Mouse (Mus musculus) hindbrain, embryonic 14.5 days (tissue): ENCODE results near the gene Elmsan1. TPM values are rescaled to one million over a fixed set of nuclear protein-coding genes. Genes with fewer than 3 reads are reported as not detected.

Experiments used
- ATAC-seq: fragments of 200-750 bp; cut with Nextera tagmentation; 2 replicates; pipeline ENCODE4 v1.8.0; 2017; ENCODE audit warnings: moderate number of reproducible peaks, mild to moderate bottlenecking, moderate TSS enrichment, moderate library complexity; ENCODE audit not compliant: low FRiP score
- DNase-seq: peaks from one replicate; pipeline ENCODE4 v3.0.0-alpha.2; 2015; ENCODE audit warnings: low spot score
- H3K27ac ChIP-seq: fragments of 300-500 bp; sonication (generic); 2 replicates; pipeline ENCODE4 v1.5.1; 2014; ENCODE audit warnings: mild to moderate bottlenecking, moderate library complexity
- H3K27me3 ChIP-seq: fragments of 300-500 bp; sonication (generic); 2 replicates; pipeline ENCODE4 v1.6.1; 2014; ENCODE audit warnings: mild to moderate bottlenecking, low read length, mixed read lengths; ENCODE audit not compliant: control insufficient read depth, insufficient read depth
- H3K36me3 ChIP-seq: fragments of 300-500 bp; sonication (generic); replicated peaks from 2 replicates; pipeline ENCODE4 v1.6.1; 2014; ENCODE audit not compliant: control insufficient read depth, insufficient read depth
- H3K4me1 ChIP-seq: fragments of 300-500 bp; sonication (generic); replicated peaks from 2 replicates; pipeline ENCODE4 v1.6.1; 2014; ENCODE audit warnings: antibody characterized with exemption, low read length, mixed read lengths; ENCODE audit not compliant: control insufficient read depth, insufficient read depth
- H3K4me2 ChIP-seq: fragments of 300-500 bp; sonication (generic); replicated peaks from 2 replicates; pipeline ENCODE4 v1.6.1; 2014; ENCODE audit warnings: mild to moderate bottlenecking, moderate library complexity
- H3K4me3 ChIP-seq: fragments of 300-500 bp; sonication (generic); replicated peaks from 2 replicates; pipeline ENCODE4 v1.5.1; 2014; ENCODE audit warnings: mild to moderate bottlenecking, low read length
- H3K9ac ChIP-seq: fragments of 300-500 bp; sonication (generic); 2 replicates; pipeline ENCODE4 v1.6.1; 2014
- H3K9me3 ChIP-seq: fragments of 300-500 bp; sonication (generic); 2 replicates; pipeline ENCODE4 v1.6.1; 2016; ENCODE audit warnings: low read length; ENCODE audit not compliant: control insufficient read depth
- WGBS: fragments of 180-500 bp; shearing (Covaris S2); extraction: QIAGEN DNeasy Blood & Tissue Kit; methylation state at CpG from one replicate; pipeline ENCODE4 v1.1.7; 2014; 5-methylcytosine and 5-hydroxymethylcytosine counted together
- polyA plus RNA-seq: library from polyadenylated mRNA; unstranded; fragments of >200 nt; fragmentation: Nextera tagmentation; extraction: Ambion mirVana; gene quantifications from 2 replicates; pipeline ENCODE4 v1.2.1, GENCODE M21; 2014

Elmsan1 gene
- polyA plus RNA-seq, 1 experiment from 2014 or later, result 4.4 TPM

DNA sequence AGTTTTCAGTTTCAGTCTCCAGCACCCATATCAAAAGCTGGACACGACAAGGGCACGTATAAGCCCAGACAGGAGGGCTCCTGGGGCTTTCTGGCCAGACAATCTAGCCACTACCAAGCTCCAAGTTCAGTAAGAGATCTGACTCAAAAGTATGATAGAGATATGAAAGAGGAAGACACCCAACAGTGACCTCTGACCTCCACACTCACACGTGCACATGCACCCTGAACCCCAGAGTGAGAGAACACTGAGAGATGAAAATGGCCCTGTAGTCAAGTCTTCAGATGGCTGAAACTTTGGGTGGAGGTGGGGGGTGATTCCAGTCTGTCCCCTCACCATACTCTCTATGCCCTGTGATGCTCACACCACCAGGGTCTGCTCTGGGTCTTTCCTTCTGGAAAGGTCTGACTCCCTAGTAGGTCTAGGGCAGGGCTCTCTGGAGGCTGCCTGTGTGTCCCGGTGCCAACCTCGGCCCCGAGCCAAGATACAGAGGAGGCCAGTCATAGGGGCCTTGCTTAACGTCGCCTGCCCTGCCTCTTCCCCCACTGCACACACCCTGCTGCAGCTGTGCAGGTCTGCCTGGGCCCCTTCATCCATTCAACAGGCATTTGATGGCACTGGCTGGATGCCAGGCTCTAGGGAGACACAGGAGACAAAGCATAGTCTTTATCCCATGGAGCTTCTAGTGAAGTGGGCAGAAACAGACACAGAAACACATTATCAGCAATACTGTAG lies 37.8 kb downstream of the Elmsan1 start:
- 51% methylated on average over 8 of the region's 8 CpGs for WGBS
- Histone ChIP-seq H3K36me3 (no peaks in the 10 kb centered on the region), H3K4me2 (peak overlapping the region; percentile 2; the same call in 1 of the 2 replicates), H3K9me3 (no peaks in the 10 kb centered on the region), H3K4me3 (no peak overlapping the region), H3K4me1 (peaks cover 44% of the 10 kb centered on the region), H3K9ac (no peak overlapping the region), H3K27ac (peak overlapping the region; percentile 68), H3K27me3 (no peaks in the 10 kb centered on the region)
- DNase-seq, result peak; percentile 56
- peak; percentile 78 for ATAC-seq

DNA sequence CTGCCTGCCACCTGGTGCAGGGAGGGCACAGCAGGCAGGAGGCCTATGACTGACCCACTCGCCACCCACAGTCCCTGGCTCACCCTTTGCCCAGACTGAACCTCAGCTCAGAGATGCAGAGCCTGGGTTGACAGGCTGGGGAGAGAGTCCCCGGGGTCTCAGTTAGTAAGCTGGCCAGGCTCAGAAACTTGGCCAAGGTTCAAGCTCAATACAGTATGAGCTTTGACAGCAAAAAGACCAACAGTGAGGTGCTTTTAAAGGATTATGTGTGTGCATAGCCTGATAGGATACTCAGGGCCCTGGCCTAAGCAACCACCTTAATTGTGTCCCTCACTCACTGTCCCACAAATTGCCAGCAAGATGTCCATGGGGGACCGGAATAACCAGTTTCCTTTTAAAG lies 38.6 kb downstream of the Elmsan1 start:
- no peaks in the 10 kb centered on the region for H3K9me3 ChIP-seq
- WGBS, result 60% methylated on average over 3 of the region's 3 CpGs
- no peak overlapping the region for H3K4me3 ChIP-seq
- peak overlapping the region; percentile 68; the same call in 1 of the 2 replicates for H3K27ac ChIP-seq
- H3K4me2 ChIP-seq, result no peak overlapping the region
- H3K36me3 ChIP-seq, result no peaks in the 10 kb centered on the region
- ATAC-seq, result no peak
- H3K9ac ChIP-seq, result no peak overlapping the region
- peaks cover 52% of the 10 kb centered on the region for H3K4me1 ChIP-seq
- DNase-seq, result no peak
- no peaks in the 10 kb centered on the region for H3K27me3 ChIP-seq

DNA sequence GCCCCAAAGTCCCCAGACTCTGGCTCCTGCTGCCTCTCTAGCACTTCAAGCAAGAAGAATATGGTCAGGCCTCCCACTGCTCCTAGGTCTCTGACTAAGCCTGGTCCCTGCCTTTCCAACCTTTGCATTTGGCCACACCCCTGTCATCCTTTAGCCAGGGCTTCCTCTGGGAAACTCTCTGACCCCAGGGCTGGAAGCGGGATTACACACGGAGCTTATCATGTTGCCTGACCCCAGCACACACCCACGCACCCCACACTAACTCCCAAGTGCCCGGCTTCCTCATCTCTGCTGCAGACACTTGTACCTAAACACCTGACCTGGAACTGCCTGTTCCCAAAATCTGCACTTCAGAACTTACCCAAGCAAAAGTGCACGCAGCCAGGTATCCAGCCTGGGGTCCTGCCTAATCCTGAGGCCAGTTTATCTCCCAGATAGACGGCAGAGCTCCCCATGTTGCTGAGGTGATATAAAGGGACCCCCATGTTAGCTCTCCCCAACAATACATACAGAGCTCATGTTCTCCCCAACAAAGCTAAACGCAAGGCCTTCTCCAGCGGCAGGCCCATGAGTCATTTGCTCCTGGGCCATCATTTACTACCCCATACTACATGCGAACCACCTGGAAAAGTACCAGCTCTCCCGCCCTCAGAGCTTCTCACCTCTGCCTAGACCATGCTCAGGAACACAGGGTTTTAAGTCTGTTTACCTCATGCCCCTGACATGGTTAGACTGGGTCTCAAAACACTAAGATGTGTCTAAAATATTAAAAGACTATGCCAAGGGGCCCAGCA lies 39.8 kb downstream of the Elmsan1 start:
- no peak overlapping the region for H3K9ac ChIP-seq
- no peaks in the 10 kb centered on the region for H3K27me3 ChIP-seq
- no peaks in the 10 kb centered on the region for H3K9me3 ChIP-seq
- no peak overlapping the region for H3K4me3 ChIP-seq
- DNase-seq, result no peak
- no peak overlapping the region for H3K4me2 ChIP-seq
- H3K27ac ChIP-seq, result no peak overlapping the region
- 73% methylated on average over 10 of the region's 10 CpGs for whole genome bisulfite sequencing
- peaks cover under 1% of the 10 kb centered on the region; the same call in 1 of the 2 replicates for H3K36me3 ChIP-seq
- peaks cover 56% of the 10 kb centered on the region for H3K4me1 ChIP-seq
- ATAC-seq, result no peak

DNA sequence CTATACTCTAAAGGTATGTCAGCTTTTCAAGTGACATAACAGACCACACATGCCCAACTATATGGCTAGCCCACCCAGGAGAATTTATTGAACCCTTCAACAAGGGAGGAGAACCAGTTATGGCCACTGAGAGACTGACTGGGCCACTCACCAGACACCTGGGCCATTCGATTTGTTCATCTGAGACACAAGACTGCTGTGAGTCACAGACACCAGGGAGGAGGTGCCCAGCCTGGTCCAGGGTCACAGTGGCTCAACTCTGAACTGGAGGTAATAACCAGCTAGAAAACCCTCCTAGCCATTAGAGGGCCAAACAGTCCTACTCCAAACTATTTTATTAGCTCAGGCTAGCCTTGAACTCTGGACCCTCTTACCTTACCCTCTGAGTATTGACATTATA lies 40.6 kb downstream of the Elmsan1 start:
- 54% methylated on average over 1 of the region's 1 CpGs for WGBS
- Histone ChIP-seq H3K9me3 (no peaks in the 10 kb centered on the region), H3K36me3 (peaks cover 9% of the 10 kb centered on the region), H3K4me3 (no peak overlapping the region), H3K4me2 (no peak overlapping the region), H3K27me3 (no peaks in the 10 kb centered on the region), H3K9ac (no peak overlapping the region), H3K4me1 (peaks cover 56% of the 10 kb centered on the region), H3K27ac (no peak overlapping the region)
- no peak for ATAC-seq
- DNase-seq, result no peak

DNA sequence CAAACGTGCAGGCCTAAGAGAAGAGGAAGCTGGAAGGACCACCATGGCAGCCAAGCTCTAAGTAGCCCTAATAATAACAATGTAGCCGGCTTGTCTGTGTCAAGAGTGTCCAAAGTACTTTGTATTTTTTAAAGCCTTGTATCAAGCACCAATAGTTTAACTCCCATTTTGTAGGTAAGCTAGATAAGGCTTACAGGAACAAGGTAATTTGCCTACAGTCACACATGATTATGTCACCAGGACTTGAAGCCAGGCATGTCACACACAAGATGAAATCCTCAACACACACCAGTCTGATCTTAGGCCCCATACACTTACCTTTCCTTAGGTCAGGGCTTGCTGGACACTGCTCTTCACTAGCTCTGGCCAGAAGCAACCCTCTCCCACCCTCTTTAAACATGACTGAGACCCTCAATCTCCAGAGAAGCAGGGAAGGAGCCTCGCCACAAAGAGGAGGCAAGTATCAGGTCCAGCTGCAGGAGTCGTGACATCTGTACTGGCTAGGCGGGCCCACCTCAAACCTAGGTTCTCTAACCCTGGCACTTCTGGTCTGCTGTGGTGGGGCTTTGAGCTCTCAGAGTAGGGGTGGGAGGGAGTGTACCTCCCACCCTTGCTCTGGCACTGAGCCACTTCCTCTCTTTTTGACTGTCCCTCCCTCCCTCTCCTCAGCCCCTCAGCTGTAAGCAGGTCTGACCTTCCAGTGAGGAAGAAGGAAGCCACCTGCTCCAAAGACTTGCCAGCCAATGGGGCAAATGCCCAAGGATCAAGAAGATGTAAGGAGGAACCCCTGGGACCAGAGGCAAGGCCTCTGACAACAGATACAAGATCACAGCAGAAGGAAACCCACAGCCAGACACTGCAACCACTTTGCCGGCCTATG lies 41.6 kb downstream of the Elmsan1 start:
- H3K4me2 ChIP-seq, result peak overlapping the region; percentile 71; the same call in 1 of the 2 replicates
- H3K9ac ChIP-seq, result peak overlapping the region; percentile 65; the same call in 1 of the 2 replicates
- ATAC-seq (no peak), DNase-seq (no peak)
- H3K27ac ChIP-seq, result peak overlapping the region; percentile 96
- WGBS, result 36% methylated on average over 6 of the region's 6 CpGs
- no peaks in the 10 kb centered on the region for H3K27me3 ChIP-seq
- H3K4me3 ChIP-seq, result no peak overlapping the region
- peaks cover 56% of the 10 kb centered on the region for H3K4me1 ChIP-seq
- H3K36me3 ChIP-seq, result peaks cover 14% of the 10 kb centered on the region
- no peaks in the 10 kb centered on the region for H3K9me3 ChIP-seq

DNA sequence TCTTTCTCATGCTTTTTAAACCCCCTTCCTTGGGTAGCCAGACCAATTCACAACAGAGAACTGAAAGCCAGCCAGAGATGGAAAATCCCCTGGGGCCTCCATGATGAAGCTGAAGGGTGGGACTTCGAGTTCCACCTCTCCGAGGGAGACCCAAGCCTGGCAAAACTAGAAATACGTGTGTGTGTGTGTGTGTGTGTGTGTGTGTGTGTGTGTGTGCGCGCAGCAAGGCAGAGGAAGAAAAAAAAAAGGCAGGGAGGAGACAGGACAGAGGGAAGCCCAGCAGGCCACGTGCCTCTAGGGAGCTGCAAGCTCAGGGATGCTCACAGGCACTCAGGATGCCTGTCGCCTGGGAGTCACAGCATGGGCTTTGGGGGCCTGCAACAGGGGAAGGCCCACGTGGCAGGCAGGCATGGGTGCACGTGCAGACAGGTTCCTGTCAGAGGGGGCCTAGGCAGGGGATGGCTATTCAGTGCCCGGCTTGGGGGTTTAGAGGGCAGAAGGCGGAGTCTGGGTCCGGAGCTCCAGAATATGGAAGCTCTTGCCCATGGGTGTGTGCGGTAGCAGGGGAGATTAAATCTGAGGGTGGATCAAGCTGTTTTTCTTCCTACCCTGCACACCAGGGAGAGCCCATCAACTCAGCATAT lies 42.4 kb downstream of the Elmsan1 start:
- DNase-seq, result peak; percentile 55
- WGBS, result 5% methylated on average over 13 of the region's 13 CpGs
- H3K27me3 ChIP-seq, result no peaks in the 10 kb centered on the region
- peak overlapping the region; percentile 38 for H3K4me3 ChIP-seq
- ATAC-seq, result no peak; the same call in 1 of the 2 replicates
- H3K9me3 ChIP-seq, result no peaks in the 10 kb centered on the region
- H3K36me3 ChIP-seq, result peaks cover 21% of the 10 kb centered on the region
- peaks cover 47% of the 10 kb centered on the region for H3K4me1 ChIP-seq
- H3K4me2 ChIP-seq, result peak overlapping the region; percentile 71
- peak overlapping the region; percentile 96 for H3K27ac ChIP-seq
- H3K9ac ChIP-seq, result peak overlapping the region; percentile 65

DNA sequence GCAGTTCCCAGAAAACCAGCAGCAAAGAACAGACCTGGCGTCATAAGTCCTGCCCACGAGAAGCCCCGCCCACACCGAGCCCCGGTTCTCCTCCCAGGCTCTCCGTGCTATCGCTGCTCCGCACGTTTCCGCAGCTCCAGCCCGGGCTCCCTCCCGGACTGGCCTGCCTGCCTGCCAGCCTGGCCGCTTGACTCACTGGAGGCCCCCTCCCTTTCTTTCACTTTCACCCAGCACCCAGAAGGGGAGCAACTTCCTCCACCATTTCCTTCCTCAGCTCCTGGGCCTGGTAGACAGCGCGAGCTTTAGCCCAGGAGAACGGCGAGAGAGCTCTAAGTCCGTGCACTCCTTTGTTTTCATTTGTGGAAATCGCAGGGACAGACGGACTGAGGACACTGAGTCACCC lies 43.0 kb downstream of the Elmsan1 start:
- H3K27ac ChIP-seq, result peak overlapping the region; percentile 96
- peak overlapping the region; percentile 71 for H3K4me2 ChIP-seq
- WGBS, result under 1% methylated on average over 20 of the region's 20 CpGs

DNA sequence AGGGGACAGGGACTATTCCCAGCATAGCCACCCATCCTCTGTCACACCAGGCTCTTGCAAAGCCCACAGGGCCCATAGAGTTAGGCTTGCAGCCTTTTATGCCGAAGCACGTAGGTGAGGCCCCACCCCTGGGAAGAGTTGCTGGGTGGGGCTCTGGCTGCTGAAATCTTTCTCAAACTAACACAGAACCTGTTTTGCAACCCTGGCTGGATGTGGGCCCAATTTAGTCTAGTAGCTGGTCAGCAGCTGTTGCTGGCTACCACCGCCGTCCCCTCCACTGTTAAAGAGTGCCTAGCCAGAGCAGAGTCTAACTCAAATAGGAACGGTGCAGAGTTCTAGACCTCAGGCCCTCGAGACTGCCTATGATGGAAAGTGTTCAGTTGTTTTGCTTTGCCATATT lies 43.8 kb downstream of the Elmsan1 start:
- Histone ChIP-seq H3K4me1 (peaks cover 33% of the 10 kb centered on the region), H3K9ac (no peak overlapping the region), H3K9me3 (no peaks in the 10 kb centered on the region), H3K4me2 (0 out of 2 replicates have a peak overlapping the region, but pooled peaks have one; percentile 71), H3K27me3 (no peaks in the 10 kb centered on the region), H3K36me3 (peaks cover 27% of the 10 kb centered on the region), H3K27ac (no peak overlapping the region), H3K4me3 (no peak overlapping the region)
- ATAC-seq (no peak), DNase-seq (no peak)
- WGBS, result 83% methylated on average over 6 of the region's 6 CpGs

More for the DNA sequence above, 43.0 kb downstream of the Elmsan1 start:
- Histone ChIP-seq H3K36me3 (peaks cover 27% of the 10 kb centered on the region), H3K4me3 (peak overlapping the region; percentile 38), H3K9me3 (no peaks in the 10 kb centered on the region), H3K4me1 (peaks cover 41% of the 10 kb centered on the region), H3K9ac (peak overlapping the region; percentile 65), H3K27me3 (no peaks in the 10 kb centered on the region)
- peak; percentile 79 for DNase-seq
- peak; percentile 84 for ATAC-seq
